Mouse (Mus musculus) adrenal gland, adult 8-10 months (tissue): ENCODE measurements around the gene Galnt18. TPM values are rescaled to one million over a fixed set of nuclear protein-coding genes. Genes with fewer than 3 reads are reported as not detected.
A peak's percentile ranks its signal among the peaks of the same experiment; 100 is the strongest.

Source experiments
- DNase-seq: peaks from one replicate; pipeline ENCODE4 v3.0.0; 2022
- total RNA-seq, 4 experiments: library from RNA; stranded (reverse); gene quantifications; 2 replicates each; pipeline ENCODE4 v1.2.4; 2022

The Galnt18 gene
- 10 to 100 TPM; 15.8 to 23.0 (median 20.3) TPM for total RNA-seq

DNA sequence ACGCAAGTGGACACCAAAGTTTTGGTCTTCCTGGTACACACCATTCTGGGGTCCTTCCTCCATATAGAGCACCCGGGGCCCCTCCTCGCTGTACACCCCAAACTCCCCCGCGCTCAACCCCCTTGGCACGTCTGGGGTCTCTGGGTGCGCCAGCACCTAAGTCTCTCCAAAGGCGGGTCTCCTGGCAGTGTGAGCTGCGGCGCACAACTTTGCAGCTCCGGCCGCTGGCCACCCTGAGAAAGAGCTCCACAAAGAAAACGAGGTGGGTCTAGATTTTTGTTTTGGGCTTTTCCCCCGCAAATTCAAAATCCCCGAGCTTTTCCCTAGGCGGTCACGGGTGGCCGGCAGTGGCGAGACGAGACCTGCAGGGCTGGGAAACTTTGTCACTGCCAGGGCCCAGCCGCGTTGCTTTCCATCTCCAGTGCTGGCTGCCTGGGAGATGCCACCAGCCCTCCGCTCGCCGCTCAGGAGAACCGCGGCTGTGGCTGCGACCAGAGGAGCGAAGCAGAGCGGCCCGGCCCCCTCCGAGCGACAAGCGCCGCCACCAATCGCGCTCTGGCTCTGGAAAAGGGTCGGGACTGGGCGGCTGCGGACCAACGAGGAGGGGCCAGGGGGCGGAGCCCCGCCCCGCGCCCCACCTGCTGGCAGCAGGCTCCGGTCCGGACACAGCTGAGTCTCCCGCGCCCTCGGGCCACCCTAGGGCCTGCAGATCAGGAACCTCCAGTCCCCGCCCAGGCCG lies at the start of gene Galnt18:
Gene Galnt18, minus strand, starts transcription at position 474 of the 739 bp plus-strand sequence.
- peak; percentile 92 for DNase-seq

DNA sequence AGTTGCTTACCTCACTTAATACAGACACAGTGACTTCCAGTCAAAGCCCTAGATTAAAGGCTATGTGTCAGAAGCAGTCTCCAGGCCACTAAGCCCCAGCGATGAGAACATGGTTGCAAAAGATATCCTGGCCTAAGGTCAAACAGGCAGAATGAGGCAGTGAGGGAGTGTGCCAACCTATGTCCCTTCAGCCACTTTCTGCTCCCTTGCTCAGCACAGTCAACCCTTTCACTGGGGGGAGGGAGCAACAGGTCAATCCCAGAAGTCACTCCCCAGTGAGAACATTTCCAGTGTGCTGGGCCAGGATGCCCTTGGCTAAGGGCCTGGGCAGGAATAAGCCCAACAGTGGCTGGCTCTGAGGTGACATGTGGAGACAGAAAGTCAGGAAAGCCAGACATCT lies 47.6 kb upstream of the Galnt18 start:
- DNase-seq, result peak; percentile 8

DNA sequence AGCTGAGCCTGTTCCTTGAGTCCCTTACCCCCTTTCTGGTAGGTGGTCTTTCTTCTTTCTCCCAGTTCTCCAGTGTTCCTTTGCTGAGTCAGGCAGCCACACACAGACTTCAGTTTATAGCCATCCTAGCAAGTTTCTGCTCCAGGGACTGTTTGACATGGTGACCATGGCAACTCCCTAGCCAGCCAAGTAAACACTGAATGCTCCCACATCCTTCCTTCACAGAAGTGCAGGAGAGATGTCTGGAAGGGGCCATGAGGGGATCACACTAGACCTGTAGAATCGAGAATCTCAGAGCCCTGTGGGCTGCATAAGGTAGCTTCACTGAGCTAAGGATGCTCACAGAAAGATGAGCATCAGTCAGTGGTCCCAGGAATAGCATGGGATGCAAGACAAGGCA lies 33.3 kb upstream of the Galnt18 start:
- no peak for DNase-seq

DNA sequence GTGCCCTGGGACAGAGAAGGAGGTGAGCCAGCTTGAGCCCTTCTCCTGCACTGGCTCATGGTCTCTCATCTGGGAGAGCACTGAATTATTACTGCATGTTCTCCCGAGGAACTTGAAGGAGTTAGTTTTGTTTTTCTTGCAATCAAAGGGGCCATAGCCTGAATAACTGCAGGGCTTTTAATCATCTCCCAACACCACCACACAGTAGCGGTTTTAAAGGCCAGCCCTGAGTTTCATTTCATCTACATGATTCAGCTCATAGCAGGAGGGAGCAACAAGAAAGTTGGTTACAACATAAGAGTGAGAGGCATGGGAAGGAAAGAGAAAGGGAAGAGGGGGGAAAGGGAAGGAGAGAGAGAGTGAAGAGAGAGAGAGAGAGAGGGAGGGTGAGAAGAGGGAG lies 31.3 kb upstream of the Galnt18 start:
- DNase-seq, result no peak

DNA sequence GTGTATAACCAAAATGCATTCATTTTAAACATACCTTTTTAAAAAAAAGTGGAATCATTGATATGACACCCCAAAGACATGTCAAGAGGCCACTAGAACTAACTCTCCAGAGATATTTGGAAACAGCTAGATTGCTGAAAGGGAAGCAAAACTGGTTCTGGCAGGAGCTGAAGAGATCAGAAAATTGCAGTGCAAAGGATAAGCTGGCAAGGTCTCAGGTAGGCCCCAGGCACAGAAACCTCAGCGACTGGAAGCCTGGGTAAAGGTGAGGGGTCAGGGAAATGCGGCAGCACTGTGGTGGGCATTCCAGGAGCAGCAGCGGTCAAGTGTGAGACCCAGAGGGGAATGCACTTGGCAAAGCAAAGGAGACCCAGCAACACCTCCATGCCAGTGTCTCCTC lies 30.0 kb upstream of the Galnt18 start:
- no peak for DNase-seq

DNA sequence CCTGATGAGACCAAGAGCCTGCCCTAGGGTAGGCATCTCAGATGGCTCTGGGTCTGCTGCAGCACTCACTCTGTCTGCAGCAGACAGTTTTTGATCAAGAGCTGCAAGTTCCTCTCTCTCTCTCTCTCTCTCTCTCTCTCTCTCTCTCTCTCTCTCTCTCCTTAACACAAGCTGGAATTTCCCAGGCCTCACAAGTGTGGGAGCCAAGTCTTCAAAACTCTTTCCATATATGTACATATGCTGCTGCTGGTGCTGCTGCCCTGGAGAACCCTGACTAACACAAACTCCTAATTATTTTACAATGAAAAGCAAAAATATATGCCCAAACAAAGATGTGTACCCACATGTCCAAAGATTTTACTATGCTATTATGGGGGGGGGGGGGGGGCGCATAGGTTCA lies 26.3 kb upstream of the Galnt18 start:
- no peak for DNase-seq

DNA sequence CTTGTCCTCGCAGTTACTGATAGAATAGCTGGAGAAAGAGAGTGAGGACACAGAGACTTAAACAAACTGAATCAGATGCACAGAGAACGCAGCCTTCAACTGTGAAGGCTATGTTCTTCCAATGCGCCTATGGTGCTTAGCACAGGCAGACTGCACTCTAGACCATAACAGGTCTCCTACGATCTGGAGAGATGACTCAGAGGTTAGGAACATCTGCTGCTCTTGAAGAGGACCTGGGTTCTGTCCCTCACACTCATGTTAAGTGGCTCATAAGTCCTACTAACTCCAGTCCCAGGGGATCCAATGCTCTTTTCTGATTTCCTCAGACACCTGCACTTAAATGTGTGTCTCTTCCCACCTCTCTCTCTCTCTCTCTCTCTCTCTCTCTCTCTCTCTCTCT lies 24.9 kb upstream of the Galnt18 start:
- DNase-seq, result no peak

DNA sequence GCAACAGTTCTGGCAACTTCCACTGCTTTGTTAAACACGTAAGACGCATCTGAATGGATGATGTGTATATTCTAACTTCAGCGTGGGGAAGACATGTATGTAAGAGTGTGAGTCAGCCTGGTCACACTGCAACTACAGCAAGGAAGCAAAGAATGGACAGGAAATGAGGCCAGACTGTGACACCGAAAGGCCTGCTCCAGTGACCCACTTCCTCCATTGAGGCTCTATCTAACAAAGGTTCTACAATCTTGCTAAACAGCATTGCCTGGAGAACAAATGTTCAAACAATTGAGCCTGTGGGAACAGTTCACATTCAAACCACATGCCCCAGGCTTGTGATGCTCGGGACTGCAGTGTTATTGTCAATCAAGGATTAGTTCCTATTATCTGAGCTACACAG lies 21.0 kb upstream of the Galnt18 start:
- DNase-seq, result no peak

DNA sequence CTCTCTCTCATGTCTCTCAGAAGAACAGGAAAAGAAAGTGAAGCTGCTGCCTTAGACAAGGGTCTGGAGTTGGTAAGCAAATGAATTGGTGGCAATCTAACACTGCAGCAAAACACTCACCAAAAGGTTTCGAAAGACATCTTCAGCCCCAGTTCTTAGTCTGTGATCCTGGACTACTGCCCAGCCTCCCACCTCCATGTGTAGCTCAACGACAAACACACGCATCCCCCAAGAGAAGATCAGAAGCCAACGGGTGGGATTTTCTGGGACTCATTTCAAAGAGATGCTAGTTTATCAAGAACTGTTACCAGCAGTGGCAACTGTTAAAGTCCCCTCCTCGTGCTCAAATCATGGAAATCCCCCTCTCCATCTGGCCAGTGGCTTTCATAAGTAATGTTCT lies 20.3 kb upstream of the Galnt18 start:
- DNase-seq, result no peak

DNA sequence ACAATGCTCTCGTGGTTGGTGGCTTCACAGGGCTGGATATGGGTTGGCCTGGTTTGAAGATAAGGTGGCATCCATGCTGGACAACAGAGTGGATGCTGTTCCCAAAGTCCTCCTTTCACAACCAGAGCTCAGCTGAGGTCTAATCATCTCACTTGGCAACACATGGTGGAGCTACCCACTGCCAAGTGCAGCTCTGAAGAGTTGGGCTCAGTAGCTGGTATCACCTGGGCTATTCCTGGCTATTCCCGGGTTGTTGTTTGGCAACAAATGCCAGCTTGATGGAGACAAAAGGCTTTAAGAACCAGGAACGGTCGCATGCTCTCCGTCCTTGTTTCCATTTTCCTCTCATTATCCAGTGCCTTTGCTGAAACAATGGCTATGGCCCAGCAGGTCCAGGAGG lies 19.2 kb upstream of the Galnt18 start:
- no peak for DNase-seq

DNA sequence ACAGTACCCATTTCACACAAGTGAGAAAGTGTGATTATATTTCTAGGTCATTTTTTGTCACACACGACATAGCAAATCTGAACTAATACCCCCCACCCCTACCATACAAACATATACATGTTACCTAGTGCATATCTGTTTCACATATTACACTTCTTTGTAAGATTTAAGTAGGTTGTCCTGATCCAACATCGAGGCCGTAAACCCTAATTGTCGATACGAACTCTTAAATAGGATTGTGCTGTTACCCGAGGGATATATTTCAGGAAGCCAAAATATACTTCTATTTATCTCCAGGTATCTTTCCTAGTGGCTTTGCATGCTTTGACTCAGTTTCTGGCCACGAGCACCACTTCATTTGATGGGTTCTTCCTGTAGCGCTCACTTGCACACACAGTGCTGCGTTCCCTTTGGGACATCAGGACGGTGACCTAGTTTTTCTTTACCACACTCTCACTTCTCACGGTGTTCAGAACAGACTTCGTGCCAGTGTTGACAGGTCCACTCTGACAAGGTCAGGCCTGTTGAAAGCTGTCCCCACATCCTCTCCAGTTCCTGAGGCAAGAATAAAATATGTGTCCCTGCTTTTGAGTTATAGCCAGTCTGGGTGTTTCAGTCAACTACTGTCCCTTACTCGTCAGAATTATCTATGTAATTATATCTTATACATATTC lies 17.7 kb upstream of the Galnt18 start:
- DNase-seq, result no peak

DNA sequence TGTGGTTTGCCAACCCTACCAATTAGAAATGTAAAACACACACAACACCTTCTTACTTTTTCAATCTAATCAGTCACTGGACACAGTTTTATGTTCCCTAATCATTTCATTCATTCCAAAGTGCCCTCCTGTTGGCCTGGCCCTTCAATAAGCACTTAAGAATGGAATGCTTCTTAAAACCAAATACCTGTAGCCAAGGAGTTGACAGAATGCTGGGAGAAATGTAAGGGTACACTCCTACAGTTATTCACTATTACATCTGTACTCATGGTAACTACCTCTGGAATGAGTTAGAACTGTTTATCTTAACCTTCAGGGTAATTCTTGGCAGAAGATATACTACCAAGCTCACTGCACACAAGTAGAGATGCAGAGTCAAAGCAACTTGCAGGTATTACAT lies 15.3 kb upstream of the Galnt18 start:
- no peak for DNase-seq

DNA sequence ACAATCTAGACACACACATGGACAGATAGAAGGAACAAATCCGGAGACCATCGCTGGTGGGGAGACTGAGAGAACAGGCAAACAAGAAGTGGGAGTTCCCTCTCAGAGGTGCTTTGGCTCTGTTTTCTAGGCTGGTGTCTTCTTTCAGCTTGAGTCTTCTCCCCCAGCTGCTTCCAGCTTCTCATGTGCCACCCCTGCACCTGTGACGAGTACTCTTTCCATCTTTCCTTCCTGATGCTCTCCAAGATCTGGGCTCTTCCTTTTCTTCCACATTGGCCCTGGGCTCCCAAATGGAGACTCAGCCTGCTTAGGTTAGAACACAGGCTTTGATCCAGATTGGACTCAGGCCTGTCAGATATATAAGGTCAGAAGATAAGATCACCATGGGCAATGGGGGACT lies 12.4 kb upstream of the Galnt18 start:
- no peak for DNase-seq

DNA sequence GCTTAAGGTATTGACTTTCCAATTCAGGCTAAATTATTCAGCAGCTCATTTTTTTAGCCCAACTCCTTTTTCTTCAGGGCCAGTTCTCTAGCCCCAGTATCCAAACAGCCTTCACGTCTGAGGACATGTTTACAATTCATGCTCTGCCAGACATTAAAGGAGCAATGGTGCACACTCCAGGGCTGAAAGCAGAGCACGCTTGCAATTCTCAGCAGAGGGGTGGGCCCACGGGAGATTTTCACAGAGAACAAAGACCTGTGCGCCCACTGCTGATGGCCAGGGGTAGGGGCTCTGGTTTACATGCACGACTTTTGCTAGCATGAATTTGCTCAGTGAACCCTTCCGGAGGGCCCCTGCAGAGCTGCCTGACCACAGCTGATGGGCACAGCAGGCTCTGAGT lies 11.6 kb upstream of the Galnt18 start:
- no peak for DNase-seq

DNA sequence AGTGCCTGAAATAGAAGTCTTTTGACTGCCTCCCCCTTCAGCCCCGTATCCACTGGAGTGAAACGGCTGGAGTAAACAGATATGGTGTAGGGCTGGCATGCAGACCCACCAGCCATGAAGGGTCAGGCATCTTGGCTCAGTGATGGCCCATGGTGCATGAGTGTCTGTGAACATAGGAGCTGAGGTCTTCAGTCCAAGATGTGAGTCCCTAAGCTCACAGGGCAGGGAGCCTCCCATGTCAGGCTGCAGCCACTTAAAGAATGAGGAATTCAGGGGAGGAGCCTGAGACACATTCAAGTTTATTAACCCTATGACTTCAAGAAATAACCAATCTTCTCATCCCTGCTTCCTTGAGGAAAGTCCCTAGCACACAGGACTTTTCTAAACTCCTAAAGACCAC lies 8.1 kb upstream of the Galnt18 start:
- DNase-seq, result no peak

DNA sequence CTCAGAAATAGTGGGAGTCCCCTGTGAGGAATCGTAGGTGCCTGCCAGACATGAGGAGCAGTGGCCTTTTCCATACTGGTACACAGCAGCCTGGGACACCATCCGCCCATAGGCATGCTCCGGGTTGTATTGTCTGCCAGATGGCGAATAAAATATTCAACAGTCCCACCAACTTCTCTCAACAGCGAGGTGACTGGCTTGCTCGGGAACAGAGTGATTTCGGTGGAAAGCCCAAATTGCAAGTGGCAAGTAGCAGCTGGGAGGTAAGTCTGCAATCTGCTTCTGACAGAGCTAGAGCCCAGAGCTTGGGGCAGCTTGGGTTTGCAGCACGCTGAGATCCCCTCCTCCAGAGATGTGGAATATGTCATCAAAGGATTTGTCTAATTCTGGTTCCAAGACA lies 5.7 kb upstream of the Galnt18 start:
- DNase-seq, result no peak

DNA sequence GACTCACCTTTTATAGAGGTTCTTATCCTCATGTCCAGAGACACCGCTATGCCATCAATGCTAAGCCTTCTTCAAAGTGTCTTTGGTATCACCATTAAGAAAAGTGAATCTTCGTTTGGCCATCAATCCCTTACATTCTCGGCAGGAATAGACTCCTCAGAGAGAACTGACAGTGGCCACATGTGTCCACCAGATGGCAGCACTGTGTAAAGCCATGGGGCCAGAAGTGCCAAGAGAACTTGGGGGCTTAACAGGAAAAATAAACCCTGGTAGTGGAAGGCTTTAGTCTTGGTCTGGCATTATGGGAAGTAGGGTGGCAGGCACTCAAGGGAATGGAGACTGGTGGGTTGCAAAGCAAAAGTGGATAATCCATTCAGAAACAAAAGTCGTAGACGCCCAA lies 2.3 kb upstream of the Galnt18 start:
- DNase-seq, result peak; percentile 36

DNA sequence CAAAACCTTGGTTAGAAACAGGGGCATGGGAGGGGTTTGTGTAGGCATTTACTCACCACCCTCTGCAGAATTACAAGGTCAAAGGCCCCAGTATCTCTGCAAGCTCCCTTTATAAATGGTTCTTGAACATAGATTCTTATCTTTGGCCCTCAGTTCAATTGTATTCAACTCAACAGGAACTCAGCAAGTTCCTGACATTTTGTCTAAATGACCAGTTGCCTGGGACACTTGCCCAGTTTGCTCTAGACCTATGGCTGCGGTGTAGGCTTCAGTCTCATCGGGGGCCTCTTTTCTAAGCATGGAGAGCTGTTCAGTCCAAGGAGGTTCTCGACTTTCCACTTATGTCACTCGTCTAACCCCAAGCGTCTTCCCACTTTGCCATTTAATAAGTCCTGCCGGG lies 1.5 kb upstream of the Galnt18 start:
- DNase-seq, result no peak

DNA sequence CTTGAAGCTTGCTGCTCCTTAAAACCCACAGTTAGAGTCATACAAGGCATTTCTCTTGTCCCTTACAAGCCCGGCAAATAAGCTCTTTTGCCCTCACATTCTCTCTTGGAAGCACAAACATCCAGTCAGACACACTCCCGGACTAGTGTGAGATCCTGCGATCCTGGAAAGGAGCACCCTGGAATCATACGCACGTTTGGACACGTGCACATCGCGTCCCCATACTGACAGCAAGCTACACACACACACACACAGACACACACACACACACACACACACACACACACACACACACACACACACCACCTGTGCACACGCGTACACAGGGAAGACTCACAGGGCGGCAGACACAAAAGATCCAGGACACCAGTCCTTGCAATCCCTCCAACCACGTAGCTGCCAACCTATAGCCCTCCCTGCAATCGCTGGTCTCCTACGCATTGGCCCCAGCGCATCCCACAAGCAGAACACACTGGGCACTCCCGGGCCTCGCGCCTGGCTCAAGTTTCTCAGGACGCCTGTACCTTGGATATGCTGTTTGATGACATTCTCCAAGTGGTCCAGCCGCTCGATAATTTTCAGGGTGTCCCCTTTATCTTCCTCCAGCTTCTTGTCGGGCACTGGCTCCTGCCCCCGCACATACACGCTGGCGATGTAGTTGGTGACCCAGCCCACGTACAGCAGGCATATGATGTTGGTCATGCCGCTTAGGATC lies 831 bp downstream of the Galnt18 start:
- no peak for DNase-seq

DNA sequence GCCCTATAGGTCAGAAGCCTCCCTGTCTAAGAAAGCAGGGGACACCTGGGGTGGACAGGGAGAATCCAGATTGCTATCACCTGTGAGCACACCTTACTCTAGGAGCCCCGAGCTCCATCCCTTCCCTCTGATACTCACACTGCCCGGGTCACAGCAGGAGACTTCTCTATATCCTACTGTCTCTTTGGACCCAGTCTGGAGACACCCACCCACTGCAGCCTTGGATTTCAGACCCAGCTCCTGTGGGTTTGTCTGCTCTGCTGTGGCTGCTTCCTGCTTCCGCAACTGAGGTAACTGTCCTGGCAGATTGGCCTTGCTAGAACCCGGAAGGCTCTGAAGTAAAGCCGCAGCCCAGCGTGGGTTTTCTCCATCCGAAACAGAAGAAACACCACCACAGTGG lies 1.6 kb downstream of the Galnt18 start:
- no peak for DNase-seq

DNA sequence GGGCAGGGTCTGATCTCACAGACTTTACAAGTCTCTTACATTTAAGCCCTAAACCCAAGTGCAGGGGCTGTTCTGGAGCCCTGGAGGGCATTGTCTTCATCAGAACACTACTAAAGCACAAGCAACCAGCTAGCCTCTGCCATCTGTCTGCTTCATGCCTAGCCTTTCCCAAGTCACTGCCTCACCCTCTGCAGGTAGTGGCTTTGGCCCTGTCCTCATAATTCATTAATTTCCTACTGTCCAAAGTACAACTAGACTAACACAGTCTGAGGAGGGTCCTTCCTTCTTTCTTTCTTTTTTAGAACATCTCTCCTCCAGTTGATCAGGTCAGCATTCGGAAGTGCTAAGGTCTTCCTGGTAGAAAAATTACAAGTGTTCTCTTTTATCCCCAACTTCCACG lies 2.6 kb downstream of the Galnt18 start:
- DNase-seq, result no peak

DNA sequence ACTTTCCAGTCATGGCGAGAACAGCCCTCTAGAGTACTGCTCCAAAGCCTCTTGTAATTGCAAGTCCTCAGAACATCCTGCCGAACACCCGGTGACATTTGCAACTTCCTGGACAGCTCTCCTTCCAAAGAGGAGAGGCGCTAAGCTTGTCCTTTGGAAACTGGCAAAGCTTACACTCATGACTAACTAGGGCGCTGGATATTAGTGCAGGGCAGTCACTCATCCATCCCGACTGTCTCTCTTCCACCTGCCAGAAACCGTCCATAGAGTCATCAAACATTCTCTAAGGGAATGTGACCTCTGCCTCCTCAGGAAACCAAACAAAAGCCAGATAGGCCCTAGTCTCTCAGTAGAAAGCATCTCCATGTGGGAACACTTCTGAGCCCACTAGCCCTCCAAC lies 3.6 kb downstream of the Galnt18 start:
- no peak for DNase-seq

DNA sequence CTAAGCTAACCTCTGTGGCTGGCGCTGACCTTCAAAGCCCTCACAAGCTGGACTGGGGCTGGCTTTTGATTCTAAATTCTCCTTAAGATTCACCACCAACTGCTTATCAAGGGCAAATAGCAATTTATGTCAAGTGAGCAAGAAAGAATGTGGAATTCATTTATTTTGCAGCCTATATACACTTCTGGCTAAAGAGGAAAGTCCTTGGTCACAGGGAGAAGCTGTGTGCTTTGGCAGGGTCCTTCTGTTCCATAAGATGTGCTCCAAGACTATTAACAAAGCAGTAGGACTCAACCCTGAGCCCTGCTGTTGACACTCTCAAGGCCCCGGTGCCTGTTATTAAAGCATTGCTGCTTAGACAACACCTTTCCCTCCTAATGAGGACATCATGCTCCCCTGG lies 7.4 kb downstream of the Galnt18 start:
- no peak for DNase-seq

DNA sequence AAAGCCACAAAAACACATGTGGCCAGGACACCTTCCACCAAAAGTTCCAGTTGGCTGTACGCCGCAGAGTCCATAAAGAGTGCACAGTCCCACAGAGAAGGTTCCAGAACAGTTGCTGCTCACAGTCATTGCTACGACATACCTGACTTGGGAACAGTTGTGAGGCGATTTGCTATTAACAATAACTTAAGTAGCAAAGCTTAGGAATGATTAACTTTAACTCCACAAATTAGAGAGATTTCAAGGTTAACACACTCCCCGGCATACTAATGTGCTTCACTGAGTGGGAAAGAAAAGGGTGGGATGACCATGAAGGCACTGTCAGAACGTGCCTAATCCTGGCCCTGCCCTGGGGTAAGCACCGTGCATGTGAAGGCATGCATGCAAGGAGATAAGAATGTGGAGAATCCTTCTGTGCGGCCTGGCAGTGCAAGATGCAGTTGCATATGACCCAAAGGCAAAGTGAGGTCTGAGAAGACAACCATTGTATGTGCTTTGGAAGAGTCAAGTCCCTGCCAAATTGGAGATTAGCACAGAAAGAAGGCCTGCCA lies 8.5 kb downstream of the Galnt18 start:
- no peak for DNase-seq
